In the genomic region with DNA sequence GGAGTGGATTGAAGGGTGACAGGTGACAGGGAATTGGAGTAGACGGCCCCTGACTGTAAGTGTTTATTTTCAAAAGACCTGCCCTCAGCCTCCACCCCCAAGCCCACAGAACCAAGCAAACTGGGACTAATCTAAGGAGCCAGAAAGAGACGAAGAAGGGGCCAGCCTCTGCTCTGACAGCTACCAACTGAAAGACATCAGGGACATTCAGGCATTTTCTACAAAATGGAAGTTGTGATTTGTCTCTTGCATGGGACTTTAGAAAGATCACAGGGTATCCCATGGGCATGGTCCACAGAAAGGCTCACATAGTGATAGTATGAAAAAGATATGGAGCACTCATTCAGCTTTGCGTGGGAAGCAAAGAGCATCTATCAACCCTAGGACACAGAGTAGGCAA, we compare ENCODE assay signal across 10 mouse cellular contexts.
"Had no signal": no experiment of that assay in that cellular context is flagged by ENCODE, and none has a peak within 500 bp of the region (broad histone marks: within the 10 kb centered on the region; RNA-seq: fewer than 3 reads in every experiment).

No protein-coding gene starts in this region.

- H3K4me1 ChIP-seq: kidney, embryonic 15.5 days; liver, embryonic 13.5 days; stomach, embryonic 15.5 days had no signal

- H3K36me3 ChIP-seq: kidney, embryonic 15.5 days; liver, embryonic 13.5 days; stomach, embryonic 15.5 days had no signal

- H3K4me3 ChIP-seq: kidney, embryonic 15.5 days; left cerebral cortex, adult 2 months; liver, embryonic 13.5 days; myocyte; stomach, embryonic 15.5 days had no signal

- DNase-seq: liver, embryonic 13.5 days; lung, adult 2 months; lung, postnatal 14 days; right cerebral cortex, postnatal 25 days; spleen, adult 18-20 months; thymus, postnatal 25 days had no signal

- H3K27me3 ChIP-seq: kidney, embryonic 15.5 days; liver, embryonic 13.5 days; stomach, embryonic 15.5 days had no signal

- H3K9ac ChIP-seq: kidney, embryonic 15.5 days; liver, embryonic 13.5 days; stomach, embryonic 15.5 days had no signal

- H3K9me3 ChIP-seq: kidney, embryonic 15.5 days; liver, embryonic 13.5 days; stomach, embryonic 15.5 days had no signal

- H3K27ac ChIP-seq: kidney, embryonic 15.5 days; left cerebral cortex, adult 2 months; liver, embryonic 13.5 days; stomach, embryonic 15.5 days had no signal

- H3K4me2 ChIP-seq: kidney, embryonic 15.5 days; liver, embryonic 13.5 days; stomach, embryonic 15.5 days had no signal
